Mouse (Mus musculus): Measurements from ENCODE around the gene Zbtb20.
A peak's percentile ranks its signal among the peaks of the same experiment; 100 is the strongest.
"Not testable (repeated sequence)": the region's sequence is repeated elsewhere in the genome, so short reads cannot be mapped to it uniquely, and the experiment has no call there.

Gene Zbtb20

DNA sequence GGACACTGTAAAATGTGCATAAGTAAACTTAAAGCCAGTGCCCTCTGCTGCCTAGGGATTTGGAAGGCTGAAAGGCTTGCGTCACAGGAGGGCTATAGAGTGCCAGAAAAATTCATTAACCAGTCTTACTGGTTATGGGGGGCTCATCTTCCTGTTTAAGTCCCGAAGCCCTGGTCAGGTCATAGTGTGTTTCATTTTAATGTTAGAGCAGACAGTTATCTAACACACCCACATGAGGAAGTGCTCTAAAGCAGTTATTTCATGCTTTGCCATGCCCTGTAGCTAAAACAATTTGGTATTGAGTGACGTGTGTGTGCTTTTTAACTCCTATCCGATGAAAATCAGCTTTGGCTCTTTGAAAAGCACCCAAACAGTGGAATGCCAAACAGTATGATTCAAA, 34.3 kb downstream of the Zbtb20 start:
- DNase-seq (ENCODE audit: low spot score in 2 of 2) = no peak

GRCm38 (mm10) chr16:42910716-42911115, 35.0 kb downstream of the Zbtb20 start:
- no peak for DNase-seq (ENCODE audit: low spot score in 2 of 2)

DNA sequence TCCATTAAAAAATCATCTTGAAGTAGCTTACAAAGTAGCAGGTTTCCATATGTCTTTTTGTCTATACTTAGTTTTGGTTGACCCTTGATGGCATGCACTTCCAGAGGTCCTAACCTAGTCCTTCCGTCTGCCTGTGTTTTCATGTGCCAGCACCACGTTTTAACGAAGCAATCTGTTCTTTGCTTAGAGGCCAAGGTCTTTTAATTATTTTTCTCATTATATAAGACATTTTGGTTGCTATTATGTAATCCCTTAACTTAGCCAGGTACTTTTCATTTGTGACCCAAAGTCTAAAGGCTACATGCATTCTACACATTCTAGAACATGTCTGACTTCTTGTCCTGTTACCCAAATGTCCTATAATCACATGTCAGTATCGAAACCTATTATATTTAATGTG, 35.6 kb downstream of the Zbtb20 start:
- no peak for DNase-seq (ENCODE audit: low spot score in 2 of 2)

DNA sequence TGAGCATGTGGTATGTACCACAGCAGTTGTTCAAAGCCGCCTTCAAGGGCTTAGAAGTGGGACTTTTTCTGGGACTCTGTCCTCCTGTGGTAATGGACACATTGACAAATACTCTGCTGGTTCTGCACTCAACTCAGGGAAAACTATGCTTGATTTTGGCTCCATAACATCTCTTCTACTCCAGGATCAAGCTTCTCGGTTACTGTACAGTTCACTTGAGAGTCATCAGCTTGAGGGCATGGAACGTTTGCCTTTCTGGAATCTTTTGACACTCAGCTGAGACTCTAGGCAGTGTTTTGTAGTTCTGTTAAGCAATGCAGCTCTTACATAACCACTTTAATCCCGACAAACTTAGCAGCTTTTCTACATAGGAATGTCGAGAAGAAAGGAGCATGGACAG, 36.1 kb downstream of the Zbtb20 start:
- no peak for DNase-seq (ENCODE audit: low spot score in 2 of 2)

GRCm38 (mm10) chr16:42913291-42913690, 37.6 kb downstream of the Zbtb20 start:
- DNase-seq (ENCODE audit: low spot score in 2 of 2) = no peak

- DNase-seq (ENCODE audit: low spot score in 2 of 2) = peak; percentile 14 to 67
These were observed 38.9 kb downstream of the Zbtb20 start for GRCm38 (mm10) chr16:42914457-42915085.

DNA sequence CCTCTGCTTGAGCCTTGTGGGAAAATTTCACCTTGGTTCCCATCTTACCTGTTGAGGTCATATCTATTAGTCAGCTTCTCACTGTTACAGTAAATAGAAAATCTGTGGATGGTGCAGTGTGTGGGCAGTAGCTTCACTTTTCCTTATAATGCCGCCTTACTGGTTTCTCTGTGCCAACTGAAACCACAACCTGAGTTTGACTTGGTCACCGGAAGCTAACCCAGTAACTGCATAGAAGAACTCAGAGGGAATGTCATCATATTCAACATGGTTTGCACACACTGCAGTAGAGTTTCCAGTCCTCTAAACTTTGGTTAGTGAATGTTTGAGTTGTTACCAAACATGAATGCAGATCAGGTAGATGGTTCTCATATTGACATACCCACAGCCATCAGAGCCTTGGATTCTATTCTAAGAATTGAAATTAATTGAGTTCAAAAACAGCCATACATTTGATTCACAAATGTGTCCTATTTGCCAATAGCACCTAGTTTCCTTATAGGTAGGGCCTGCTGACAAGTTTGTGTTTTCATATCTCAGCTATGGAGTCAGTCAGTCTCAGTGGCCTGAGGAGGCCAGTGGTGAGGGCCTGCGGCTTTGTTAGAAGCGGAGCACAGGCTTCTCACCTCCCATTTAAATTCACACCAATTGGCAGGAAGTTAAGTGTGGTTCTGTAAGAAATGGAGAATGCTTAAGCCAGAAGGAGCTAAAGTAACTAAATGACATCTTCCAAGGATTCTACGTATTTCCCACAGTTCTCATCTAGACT, 44.5 kb downstream of the Zbtb20 start:
- DNase-seq (ENCODE audit: low spot score in 2 of 2) = no peak

- DNase-seq (ENCODE audit: low spot score in 2 of 2) = no peak
These were observed 45.8 kb downstream of the Zbtb20 start for GRCm38 (mm10) chr16:42921436-42921835.

GRCm38 (mm10) chr16:42938211-42938610, 62.5 kb downstream of the Zbtb20 start:
- no peak for DNase-seq (ENCODE audit: low spot score in 2 of 2)

DNA sequence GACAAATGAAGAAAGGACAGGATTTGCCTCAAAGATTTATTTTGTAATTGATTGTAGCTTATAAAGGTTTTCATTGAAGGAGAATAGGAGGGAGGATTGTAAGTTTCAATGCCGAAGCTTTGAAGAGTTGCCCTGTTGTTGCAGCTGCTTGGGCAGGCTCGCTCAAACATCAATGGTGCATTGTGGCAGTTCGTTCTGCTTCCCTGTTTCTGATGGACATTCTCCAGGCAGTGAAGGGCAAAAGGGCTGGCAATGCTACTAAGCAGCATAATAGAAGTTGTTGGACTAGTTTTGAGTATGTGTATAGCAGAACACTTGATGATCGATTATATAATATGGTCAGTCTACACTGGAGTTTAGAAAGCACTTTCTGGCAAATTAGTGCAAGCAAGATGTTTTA, 71.3 kb downstream of the Zbtb20 start:
- DNase-seq (ENCODE audit: low spot score in 2 of 2) = peak; percentile 35 to 53

DNA sequence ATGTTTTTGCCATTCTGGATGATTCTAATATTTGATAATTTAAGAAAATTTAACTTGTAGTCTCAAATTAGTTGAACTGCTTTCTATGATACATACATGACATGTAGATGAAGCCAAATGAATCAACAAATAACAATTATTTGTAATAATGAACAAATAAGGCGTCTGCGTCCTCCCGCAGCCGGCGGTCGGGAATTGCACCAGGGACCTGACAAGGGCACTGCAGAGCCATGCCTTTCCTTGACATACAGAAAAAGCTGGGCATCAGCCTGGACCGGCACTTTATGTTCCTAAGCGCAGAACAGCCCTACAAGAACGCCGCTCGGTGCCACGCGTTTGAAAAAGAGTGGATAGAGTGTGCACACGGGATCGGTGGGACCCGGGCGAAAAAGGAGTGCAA, 79.7 kb downstream of the Zbtb20 start:
- DNase-seq (ENCODE audit: low spot score in 2 of 2) = not testable (repeated sequence)

DNA sequence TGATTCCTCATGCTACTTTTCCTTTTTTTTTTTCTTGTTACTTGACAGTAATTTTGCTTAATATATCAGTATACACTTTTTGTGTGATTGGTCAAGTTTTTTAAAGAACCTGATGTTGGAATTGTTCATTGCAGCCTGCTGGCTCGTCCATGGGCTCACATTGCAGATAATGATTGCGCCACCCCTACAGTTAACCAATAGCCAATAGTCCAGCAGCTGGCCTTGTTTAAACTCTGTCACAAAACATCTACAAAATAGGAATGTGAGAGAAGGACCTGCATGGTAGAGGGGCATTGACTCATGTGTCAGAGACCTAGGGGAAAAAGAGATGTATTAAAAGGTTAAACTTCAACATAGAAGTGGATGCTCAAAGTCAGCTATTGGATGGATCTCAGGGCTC, 97.2 kb downstream of the Zbtb20 start:
- DNase-seq (ENCODE audit: low spot score in 2 of 2) = no peak

DNA sequence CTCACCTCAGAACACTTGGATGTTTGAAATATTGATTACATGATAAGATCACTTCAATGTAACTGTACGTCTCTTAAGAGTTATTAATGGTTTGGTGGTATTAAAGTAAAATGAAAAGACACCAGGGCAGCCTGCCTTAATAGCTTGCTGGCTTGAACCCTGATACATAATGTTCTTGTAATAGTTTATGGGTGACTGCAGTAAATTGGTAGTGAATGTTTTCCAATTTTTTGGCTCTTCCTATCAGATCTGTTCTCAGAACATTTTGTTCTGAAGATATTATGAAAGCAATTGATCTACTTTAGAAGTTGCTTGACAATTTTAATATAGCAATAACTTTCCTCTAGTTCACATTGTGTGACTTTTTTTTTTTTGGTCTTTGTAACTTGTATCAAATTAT, 123.2 kb downstream of the Zbtb20 start:
- DNase-seq (ENCODE audit: low spot score in 2 of 2) = no peak

GRCm38 (mm10) chr16:43026351-43026750, 150.7 kb downstream of the Zbtb20 start:
- no peak for DNase-seq (ENCODE audit: low spot score in 2 of 2)

- no peak for DNase-seq (ENCODE audit: low spot score in 2 of 2)
These were observed 153.6 kb downstream of the Zbtb20 start for GRCm38 (mm10) chr16:43029243-43029642.

- DNase-seq (ENCODE audit: low spot score in 2 of 2) = no peak
These were observed 160.0 kb downstream of the Zbtb20 start for GRCm38 (mm10) chr16:43035709-43036108.

DNA sequence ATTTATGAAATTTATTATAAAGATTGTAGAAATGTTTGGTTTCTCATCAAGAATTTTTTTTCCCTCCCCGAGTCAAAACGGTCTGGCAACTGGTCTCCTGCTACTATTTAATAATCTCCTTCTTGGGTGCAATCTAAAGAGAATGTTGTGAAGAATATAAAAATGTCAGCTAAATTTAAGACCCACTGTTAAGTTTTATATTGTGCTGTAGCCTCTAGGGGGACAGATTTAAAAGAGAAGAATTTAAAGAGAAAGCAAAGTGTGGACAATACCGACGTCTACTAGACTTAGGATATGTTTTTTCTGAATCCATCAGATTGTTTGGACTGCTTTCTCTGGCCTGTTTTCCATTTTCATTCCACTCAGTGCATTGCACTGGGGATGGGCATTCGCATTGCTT, 160.8 kb downstream of the Zbtb20 start:
- no peak for DNase-seq (ENCODE audit: low spot score in 2 of 2)

DNA sequence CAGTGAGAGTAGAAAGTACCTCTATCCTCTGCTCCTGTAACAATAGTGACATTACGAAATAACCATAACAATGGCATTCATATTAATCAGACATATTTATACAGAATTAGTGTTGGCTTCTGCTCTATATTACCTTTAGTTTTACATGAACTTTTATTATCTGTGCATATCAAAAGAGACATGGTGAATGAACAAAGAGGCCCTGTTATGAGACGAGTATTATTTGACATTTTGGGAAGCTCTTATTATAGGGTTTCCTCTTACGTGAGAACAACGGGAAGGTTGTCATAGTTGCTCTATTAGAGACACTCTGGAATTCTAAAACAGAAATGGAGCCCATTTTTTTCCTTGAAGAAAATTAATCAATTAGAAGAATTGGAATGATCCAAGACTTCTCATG, 161.6 kb downstream of the Zbtb20 start:
- DNase-seq (ENCODE audit: low spot score in 2 of 2) = no peak

- no peak for DNase-seq (ENCODE audit: low spot score in 2 of 2)
These were observed 169.9 kb downstream of the Zbtb20 start for GRCm38 (mm10) chr16:43045611-43046010.

DNA sequence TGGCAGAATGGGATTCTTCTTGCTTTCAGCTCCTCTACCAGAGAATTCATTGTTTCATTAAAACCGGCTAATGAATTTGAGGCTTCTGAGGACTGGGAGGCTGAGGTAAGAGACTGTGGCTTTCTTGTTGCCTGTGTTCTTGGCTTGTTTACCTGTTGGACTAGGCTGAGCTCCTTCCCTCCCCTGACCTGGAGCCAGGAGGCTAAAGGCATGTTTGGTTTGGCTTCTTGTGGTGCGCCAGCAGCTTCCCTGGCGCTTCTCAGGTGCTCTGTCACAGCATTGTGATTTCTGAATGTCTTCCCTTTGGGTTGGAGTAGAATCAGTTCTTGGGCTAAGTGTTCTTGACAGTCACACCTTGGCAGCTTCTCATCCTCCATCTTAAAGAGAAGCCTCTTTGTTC, 171.0 kb downstream of the Zbtb20 start:
- DNase-seq (ENCODE audit: low spot score in 2 of 2) = no peak

DNA sequence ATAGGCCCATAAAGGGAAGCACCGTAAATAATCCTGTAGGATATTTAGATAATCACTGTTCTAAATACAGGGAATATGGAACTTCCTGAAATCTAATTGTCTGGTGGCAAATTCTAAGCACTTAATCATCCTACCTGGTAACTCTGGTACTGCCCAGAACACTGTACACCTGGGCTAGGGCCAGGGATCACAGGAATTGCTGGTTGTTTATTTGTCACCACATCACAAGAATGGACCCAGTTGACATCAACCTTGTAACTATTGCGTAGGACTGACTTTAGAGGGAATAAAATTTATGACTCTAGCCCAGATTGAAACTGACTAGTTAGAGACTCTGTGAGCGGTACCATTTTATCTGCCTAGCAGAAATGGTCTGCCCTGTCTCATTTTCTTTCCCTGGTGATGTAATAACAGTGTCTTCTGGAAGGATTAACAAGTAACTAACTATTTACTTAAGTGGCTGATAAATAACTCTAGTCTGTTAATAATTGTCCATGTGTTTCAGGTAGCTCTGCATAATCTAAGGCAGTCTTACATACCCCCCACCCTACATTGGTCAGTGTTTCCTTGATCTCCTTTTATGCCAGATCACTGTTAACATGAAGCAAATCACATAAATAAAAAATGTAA, 194.1 kb downstream of the Zbtb20 start:
- DNase-seq (ENCODE audit: low spot score in 2 of 2) = no peak

DNA sequence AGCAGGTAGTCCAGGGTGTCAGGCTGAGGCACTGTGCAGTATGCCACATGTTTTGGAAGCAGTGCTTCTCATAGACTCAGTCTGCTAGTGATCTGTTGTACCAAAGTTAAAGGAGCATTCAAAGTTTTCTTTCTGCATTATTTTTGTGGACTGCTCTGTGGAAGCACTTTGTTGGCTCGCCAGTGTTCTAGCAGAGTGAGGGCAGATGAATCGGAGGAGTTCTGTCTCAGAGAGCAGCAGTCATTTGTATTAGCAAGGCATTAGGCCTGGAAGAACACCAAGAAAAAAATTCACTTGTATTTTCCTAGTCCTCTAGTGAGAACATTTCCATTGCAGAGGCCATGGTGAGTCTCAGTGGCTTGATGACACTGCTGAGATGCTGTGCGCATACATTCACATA, 196.2 kb downstream of the Zbtb20 start:
- DNase-seq (ENCODE audit: low spot score in 2 of 2) = no peak
